Mouse (Mus musculus) heart, embryonic 10.5 days (tissue): ENCODE results near the gene Mpo. TPM values are rescaled to one million over a fixed set of nuclear protein-coding genes. Genes with fewer than 3 reads are reported as not detected.

Source experiments
- DNase-seq: peaks from one replicate; pipeline ENCODE4 v3.0.0-alpha.2; 2017; ENCODE audit warnings: low spot score
- H3K27ac ChIP-seq: fragments of 300-500 bp; sonication (generic); 2 replicates; pipeline ENCODE4 v1.5.1; 2016; ENCODE audit warnings: mild to moderate bottlenecking
- H3K27me3 ChIP-seq: fragments of 300-500 bp; sonication (generic); 2 replicates; pipeline ENCODE4 v1.6.1; 2016; ENCODE audit warnings: mild to moderate bottlenecking; ENCODE audit not compliant: poor library complexity, insufficient read depth, severe bottlenecking
- H3K36me3 ChIP-seq: fragments of 300-500 bp; sonication (generic); 2 replicates; pipeline ENCODE4 v1.6.1; 2016; ENCODE audit warnings: mild to moderate bottlenecking, moderate library complexity
- H3K4me1 ChIP-seq: fragments of 300-500 bp; sonication (generic); 2 replicates; pipeline ENCODE4 v1.6.1; 2016; ENCODE audit warnings: mild to moderate bottlenecking
- H3K4me3 ChIP-seq: fragments of 300-500 bp; sonication (generic); 2 replicates; pipeline ENCODE4 v1.5.1; 2016; ENCODE audit warnings: mild to moderate bottlenecking, moderate library complexity
- H3K9me3 ChIP-seq: fragments of 300-500 bp; sonication (generic); 2 replicates; pipeline ENCODE4 v1.6.1; 2016; ENCODE audit warnings: mild to moderate bottlenecking, moderate library complexity
- WGBS: fragments of 180-500 bp; shearing (Covaris S2); methylation state at CpG from one replicate; pipeline ENCODE4 v1.1.7; 2016; 5-methylcytosine and 5-hydroxymethylcytosine counted together
- polyA plus RNA-seq: library from polyadenylated mRNA; unstranded; fragments of >200 nt; fragmentation: Nextera tagmentation; extraction: Ambion mirVana; gene quantifications from 2 replicates; pipeline ENCODE4 v1.2.1, GENCODE M21; 2016

Gene Mpo
- polyA plus RNA-seq, 1 experiment from 2014 or later = 11.8 TPM

GRCm38 (mm10) chr11:87779392-87779791 lies 14.0 kb upstream of the Mpo start:
- Histone ChIP-seq H3K36me3 (no peaks in the 10 kb centered on the region), H3K9me3 (no peaks in the 10 kb centered on the region), H3K4me3 (no peak overlapping the region), H3K4me1 (peaks cover 22% of the 10 kb centered on the region), H3K27ac (0 out of 2 replicates have a peak overlapping the region, but pooled peaks have one; percentile 1), H3K27me3 (peaks cover 93% of the 10 kb centered on the region)
- no peak for DNase-seq
- WGBS = 78% methylated on average over 4 of the region's 4 CpGs

GRCm38 (mm10) chr11:87780130-87780529 lies 13.3 kb upstream of the Mpo start:
- Histone ChIP-seq H3K27me3 (peaks cover 88% of the 10 kb centered on the region), H3K27ac (no peak overlapping the region), H3K4me3 (no peak overlapping the region), H3K9me3 (no peaks in the 10 kb centered on the region), H3K36me3 (no peaks in the 10 kb centered on the region), H3K4me1 (peaks cover 22% of the 10 kb centered on the region)
- 81% methylated on average over 8 of the region's 8 CpGs for WGBS
- no peak for DNase-seq

- H3K9me3 ChIP-seq = no peaks in the 10 kb centered on the region
- H3K4me3 ChIP-seq = no peak overlapping the region
- H3K27ac ChIP-seq = no peak overlapping the region
- DNase-seq = no peak
- WGBS = 82% methylated on average over 6 of the region's 6 CpGs
- H3K27me3 ChIP-seq = 0 out of 2 replicates have a peak, but pooled peaks cover 7% of the 10 kb centered on the region
- peaks cover 2% of the 10 kb centered on the region; the same call in 1 of the 2 replicates for H3K4me1 ChIP-seq
- H3K36me3 ChIP-seq = no peaks in the 10 kb centered on the region
Measured at GRCm38 (mm10) chr11:87790088-87790487, 3.3 kb upstream of the Mpo start.

GRCm38 (mm10) chr11:87801711-87802275 lies 8.4 kb downstream of the Mpo start:
- peaks cover 14% of the 10 kb centered on the region for H3K4me1 ChIP-seq
- no peak for DNase-seq

GRCm38 (mm10) chr11:87802621-87803020 lies 9.2 kb downstream of the Mpo start:
- H3K9me3 ChIP-seq = no peaks in the 10 kb centered on the region
- H3K27me3 ChIP-seq = peaks cover 22% of the 10 kb centered on the region; the same call in 1 of the 2 replicates

More at GRCm38 (mm10) chr11:87801711-87802275, 8.4 kb downstream of the Mpo start:
- Histone ChIP-seq H3K27ac (no peak overlapping the region), H3K36me3 (no peaks in the 10 kb centered on the region), H3K27me3 (peaks cover 22% of the 10 kb centered on the region; the same call in 1 of the 2 replicates), H3K4me3 (no peak overlapping the region), H3K9me3 (no peaks in the 10 kb centered on the region)
- 80% methylated on average over 22 of the region's 22 CpGs for WGBS

GRCm38 (mm10) chr11:87805448-87805847 lies 12.1 kb downstream of the Mpo start:
- Histone ChIP-seq H3K27me3 (peaks cover 22% of the 10 kb centered on the region; the same call in 1 of the 2 replicates), H3K27ac (no peak overlapping the region), H3K4me3 (no peak overlapping the region), H3K36me3 (no peaks in the 10 kb centered on the region), H3K4me1 (peaks cover 6% of the 10 kb centered on the region; the same call in 1 of the 2 replicates), H3K9me3 (no peaks in the 10 kb centered on the region)
- WGBS = 55% methylated on average over 1 of the region's 1 CpGs
- DNase-seq = no peak

More at GRCm38 (mm10) chr11:87802621-87803020, 9.2 kb downstream of the Mpo start:
- Histone ChIP-seq H3K4me3 (no peak overlapping the region), H3K36me3 (no peaks in the 10 kb centered on the region), H3K4me1 (peaks cover 6% of the 10 kb centered on the region; the same call in 1 of the 2 replicates), H3K27ac (0 out of 2 replicates have a peak overlapping the region, but pooled peaks have one; percentile 16)
- no peak for DNase-seq
- WGBS = 49% methylated on average over 14 of the region's 14 CpGs

GRCm38 (mm10) chr11:87807433-87807832 lies 14.1 kb downstream of the Mpo start:
- Histone ChIP-seq H3K27me3 (peaks cover 9% of the 10 kb centered on the region; the same call in 1 of the 2 replicates), H3K9me3 (no peaks in the 10 kb centered on the region), H3K4me3 (no peak overlapping the region), H3K27ac (no peak overlapping the region), H3K36me3 (no peaks in the 10 kb centered on the region), H3K4me1 (peaks cover 8% of the 10 kb centered on the region; the same call in 1 of the 2 replicates)
- 77% methylated on average over 6 of the region's 6 CpGs for WGBS
- no peak for DNase-seq

- peaks cover 9% of the 10 kb centered on the region; the same call in 1 of the 2 replicates for H3K27me3 ChIP-seq
- H3K9me3 ChIP-seq = no peaks in the 10 kb centered on the region
- no peaks in the 10 kb centered on the region for H3K36me3 ChIP-seq
- H3K4me3 ChIP-seq = no peak overlapping the region
- DNase-seq = no peak
- H3K27ac ChIP-seq = no peak overlapping the region
- 0 out of 2 replicates have a peak, but pooled peaks cover 4% of the 10 kb centered on the region for H3K4me1 ChIP-seq
- 71% methylated on average over 7 of the region's 7 CpGs for WGBS
Measured at GRCm38 (mm10) chr11:87808236-87808635, 14.9 kb downstream of the Mpo start.

GRCm38 (mm10) chr11:87811396-87811795 lies 18.0 kb downstream of the Mpo start:
- H3K27me3 ChIP-seq = peaks cover 25% of the 10 kb centered on the region
- DNase-seq = no peak
- WGBS = 53% methylated on average over 4 of the region's 4 CpGs
- no peaks in the 10 kb centered on the region for H3K9me3 ChIP-seq
- H3K27ac ChIP-seq = no peak overlapping the region
- H3K4me3 ChIP-seq = no peak overlapping the region
- H3K4me1 ChIP-seq = 0 out of 2 replicates have a peak, but pooled peaks cover 4% of the 10 kb centered on the region
- H3K36me3 ChIP-seq = no peaks in the 10 kb centered on the region

GRCm38 (mm10) chr11:87814831-87815230 lies 21.4 kb downstream of the Mpo start:
- no peak overlapping the region for H3K27ac ChIP-seq
- 77% methylated on average over 8 of the region's 8 CpGs for WGBS
- H3K36me3 ChIP-seq = no peaks in the 10 kb centered on the region
- no peaks in the 10 kb centered on the region for H3K9me3 ChIP-seq
- no peak overlapping the region for H3K4me3 ChIP-seq
- H3K4me1 ChIP-seq = peaks cover 11% of the 10 kb centered on the region; the same call in 1 of the 2 replicates
- peaks cover 42% of the 10 kb centered on the region for H3K27me3 ChIP-seq
- no peak for DNase-seq

- Histone ChIP-seq H3K27ac (peak overlapping the region; percentile 4; the same call in 1 of the 2 replicates), H3K4me1 (peaks cover 7% of the 10 kb centered on the region; the same call in 1 of the 2 replicates), H3K9me3 (no peaks in the 10 kb centered on the region), H3K36me3 (no peaks in the 10 kb centered on the region), H3K27me3 (peaks cover 53% of the 10 kb centered on the region), H3K4me3 (peak overlapping the region; percentile 55)
- no peak for DNase-seq
- 2% methylated on average over 31 of the region's 31 CpGs for WGBS
Measured at GRCm38 (mm10) chr11:87816707-87817442, 23.5 kb downstream of the Mpo start.

- no peaks in the 10 kb centered on the region for H3K36me3 ChIP-seq
- peaks cover 7% of the 10 kb centered on the region; the same call in 1 of the 2 replicates for H3K4me1 ChIP-seq
- 0 out of 2 replicates have a peak overlapping the region, but pooled peaks have one; percentile 4 for H3K27ac ChIP-seq
- WGBS = 21% methylated on average over 4 of the region's 4 CpGs
- no peak for DNase-seq
- H3K9me3 ChIP-seq = no peaks in the 10 kb centered on the region
- peaks cover 58% of the 10 kb centered on the region for H3K27me3 ChIP-seq
- H3K4me3 ChIP-seq = peak overlapping the region; percentile 55
Measured at GRCm38 (mm10) chr11:87817443-87817773, 24.0 kb downstream of the Mpo start.

- no peak overlapping the region for H3K27ac ChIP-seq
- peaks cover 60% of the 10 kb centered on the region for H3K27me3 ChIP-seq
- 59% methylated on average over 5 of the region's 5 CpGs for WGBS
Measured at GRCm38 (mm10) chr11:87821502-87821901, 28.1 kb downstream of the Mpo start.

More at GRCm38 (mm10) chr11:87821502-87821901, 28.1 kb downstream of the Mpo start:
- no peaks in the 10 kb centered on the region for H3K9me3 ChIP-seq
- no peaks in the 10 kb centered on the region for H3K36me3 ChIP-seq
- H3K4me3 ChIP-seq = no peak overlapping the region
- no peak for DNase-seq
- peaks cover 7% of the 10 kb centered on the region; the same call in 1 of the 2 replicates for H3K4me1 ChIP-seq
